Mouse (Mus musculus) C2C12 (cell line): Measurements from ENCODE around the gene Gucy2e.

Experiments used
- CTCF ChIP-seq: IDR thresholded peaks from one replicate; pipeline ENCODE4 v1.5.1; 2011; ENCODE audit not compliant: control insufficient read depth, insufficient read depth, insufficient read length
- MAX ChIP-seq: IDR thresholded peaks from one replicate; pipeline ENCODE4 v1.6.1; 2011; ENCODE audit warnings: mild to moderate bottlenecking, control low read depth
- USF1 ChIP-seq: IDR thresholded peaks from one replicate; pipeline ENCODE4 v1.6.1; 2011; ENCODE audit warnings: low read depth, mild to moderate bottlenecking, control low read depth, moderate library complexity

DNA sequence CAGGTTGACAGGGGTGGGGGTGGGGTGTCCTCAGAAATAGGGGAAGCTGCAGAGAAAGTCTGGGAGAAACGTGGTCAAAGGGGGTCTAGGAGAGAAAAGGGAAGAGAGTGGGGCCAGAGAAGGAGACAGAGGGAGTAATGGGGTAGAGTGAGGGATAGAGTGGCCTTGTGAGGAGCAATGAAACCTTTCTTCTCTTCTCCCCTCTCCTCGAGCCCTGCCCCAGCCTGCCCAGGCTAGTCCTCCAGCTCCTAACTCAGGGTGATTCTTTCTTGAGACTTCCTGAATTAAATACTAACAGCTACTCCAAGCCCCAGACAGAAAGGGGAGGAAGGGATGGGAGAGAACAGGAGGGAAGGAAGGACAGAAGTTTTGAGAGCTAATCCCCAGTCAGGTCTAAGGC lies 18.2 kb downstream of the Gucy2e start:
- no peak for TF ChIP-seq CTCF
- TF ChIP-seq USF1 = no peak
- no peak for TF ChIP-seq MAX
